Mouse (Mus musculus) stomach, postnatal 0 days (tissue): ENCODE data around the gene Rnf208.

Experiments used
- CTCF ChIP-seq: IDR thresholded peaks from 2 replicates; pipeline ENCODE4 v1.5.1; 2016; ENCODE audit warnings: antibody characterized with exemption, low read depth, mild to moderate bottlenecking, moderate library complexity
- EP300 ChIP-seq: optimal IDR thresholded peaks from 2 replicates; pipeline ENCODE3; 2016; ENCODE audit warnings: antibody characterized with exemption

DNA sequence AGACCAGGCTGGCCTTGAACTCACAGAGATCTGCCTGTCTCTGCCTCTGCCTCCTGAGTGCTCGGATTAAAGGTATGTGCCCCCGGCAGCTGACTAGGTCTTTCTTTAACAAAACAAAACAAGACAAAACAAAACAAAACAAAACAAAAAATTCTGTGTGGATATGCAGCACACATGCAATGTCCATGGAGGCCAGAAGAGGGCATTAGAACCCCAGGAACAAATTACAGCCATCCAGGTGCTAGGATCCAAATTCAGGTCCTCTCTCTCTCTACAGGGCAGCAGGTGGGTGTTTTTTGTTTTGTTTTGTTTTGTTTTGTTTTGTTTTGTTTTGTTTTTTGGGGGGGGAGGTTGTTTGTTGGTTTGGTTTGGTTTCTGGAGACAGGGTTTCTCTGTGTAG is 16.8 kb downstream of the Rnf208 start:
- peak; percentile 72 for TF ChIP-seq CTCF
- TF ChIP-seq EP300: no peak
